Comparison of ENCODE assay signal across 26 mouse cellular contexts in genomic region chr2:152069941-152070340, GRCm38 (mm10). TPM values are rescaled to one million over a fixed set of nuclear protein-coding genes. Genes with fewer than 3 reads are reported as not detected.
DNase-seq lines count a peak whose midpoint lies in the region; ATAC-seq lines count a peak whose summit lies in the region.
"Had no signal": no experiment of that assay in that cellular context is flagged by ENCODE, and none has a peak within 500 bp of the region (broad histone marks: within the 10 kb centered on the region; RNA-seq: fewer than 3 reads in every experiment).

No protein-coding gene starts in this region.

- H3K27me3 ChIP-seq in forebrain, embryonic 12.5 days, result 0 out of 2 replicates have a peak, but pooled peaks cover 11% of the 10 kb centered on the region
- H3K27me3 ChIP-seq in hindbrain, embryonic 14.5 days (ENCODE audit: control insufficient read depth, insufficient read depth, low read length), result no peaks in the 10 kb centered on the region
- no peaks in the 10 kb centered on the region for H3K27me3 ChIP-seq in neural tube, embryonic 13.5 days

- peak overlapping the region; percentile 94 for H3K27ac ChIP-seq in forebrain, embryonic 12.5 days
- H3K27ac ChIP-seq in hindbrain, embryonic 14.5 days, result peak overlapping the region; percentile 76; the same call in 1 of the 2 replicates
- H3K27ac ChIP-seq in neural tube, embryonic 13.5 days (replicated peaks), result peak overlapping the region; percentile 86
- H3K27ac ChIP-seq: embryonic facial prominence, embryonic 12.5 days; gastrocnemius, adult 2 months; limb, embryonic 13.5 days had no signal

- H3K36me3 ChIP-seq in forebrain, embryonic 12.5 days (replicated peaks), result no peaks in the 10 kb centered on the region
- H3K36me3 ChIP-seq in hindbrain, embryonic 14.5 days (replicated peaks; ENCODE audit: control insufficient read depth, insufficient read depth), result no peaks in the 10 kb centered on the region
- H3K36me3 ChIP-seq in neural tube, embryonic 13.5 days, result no peaks in the 10 kb centered on the region
- H3K36me3 ChIP-seq: embryonic facial prominence, embryonic 12.5 days; limb, embryonic 13.5 days had no signal

- H3K9ac ChIP-seq in forebrain, embryonic 12.5 days, result no peak overlapping the region
- H3K9ac ChIP-seq in hindbrain, embryonic 14.5 days, result no peak overlapping the region; the same call in 1 of the 2 replicates
- 0 out of 2 replicates have a peak overlapping the region, but pooled peaks have one; percentile 55 for H3K9ac ChIP-seq in neural tube, embryonic 13.5 days
- H3K9ac ChIP-seq: embryonic facial prominence, embryonic 12.5 days; limb, embryonic 13.5 days had no signal

- intact Hi-C loops in heart, postnatal 14 days (cut with DNase I), result no loop called here

- peak; percentile 15 for ATAC-seq in forebrain, embryonic 12.5 days (ENCODE audit: low FRiP score)
- no peak for ATAC-seq in hindbrain, embryonic 14.5 days (ENCODE audit: low FRiP score)
- peak; percentile 28; the same call in 1 of the 2 replicates for ATAC-seq in neural tube, embryonic 13.5 days (ENCODE audit: low read depth)
- ATAC-seq: inflammation-experienced regulatory T-cells, adult 6 months had no signal

- H3K4me3 ChIP-seq in forebrain, embryonic 12.5 days (replicated peaks), result no peak overlapping the region
- no peak overlapping the region for H3K4me3 ChIP-seq in hindbrain, embryonic 14.5 days (replicated peaks; ENCODE audit: low read length)
- H3K4me3 ChIP-seq in neural tube, embryonic 13.5 days, result no peak overlapping the region
- H3K4me3 ChIP-seq: embryonic facial prominence, embryonic 12.5 days; gastrocnemius, adult 2 months; limb, embryonic 13.5 days had no signal

- H3K4me2 ChIP-seq in forebrain, embryonic 12.5 days, result peak overlapping the region; percentile 21; the same call in 1 of the 2 replicates
- H3K4me2 ChIP-seq in hindbrain, embryonic 14.5 days (replicated peaks), result no peak overlapping the region
- no peak overlapping the region for H3K4me2 ChIP-seq in neural tube, embryonic 13.5 days
- H3K4me2 ChIP-seq: embryonic facial prominence, embryonic 12.5 days; limb, embryonic 13.5 days had no signal

- WGBS in forebrain, embryonic 12.5 days, result 70% methylated on average over 2 of the region's 2 CpGs
- WGBS in hindbrain, embryonic 14.5 days, result 69% methylated on average over 2 of the region's 2 CpGs
- WGBS in neural tube, embryonic 13.5 days, result 55% methylated on average over 2 of the region's 2 CpGs

- H3K9me3 ChIP-seq in forebrain, embryonic 12.5 days, result no peaks in the 10 kb centered on the region; the same call in 1 of the 2 replicates
- H3K9me3 ChIP-seq in hindbrain, embryonic 14.5 days (ENCODE audit: control insufficient read depth, low read length), result no peaks in the 10 kb centered on the region
- H3K9me3 ChIP-seq in neural tube, embryonic 13.5 days, result no peaks in the 10 kb centered on the region
- H3K9me3 ChIP-seq: embryonic facial prominence, embryonic 12.5 days; limb, embryonic 13.5 days had no signal

- peaks cover 18% of the 10 kb centered on the region for H3K4me1 ChIP-seq in forebrain, embryonic 12.5 days
- peaks cover 14% of the 10 kb centered on the region; the same call in 1 of the 2 replicates for H3K4me1 ChIP-seq in hindbrain, embryonic 14.5 days (replicated peaks; ENCODE audit: control insufficient read depth, insufficient read depth, low read length)
- peaks cover 16% of the 10 kb centered on the region for H3K4me1 ChIP-seq in neural tube, embryonic 13.5 days (replicated peaks)
- H3K4me1 ChIP-seq: embryonic facial prominence, embryonic 12.5 days; limb, embryonic 13.5 days had no signal

- DNase-seq in heart, adult 11 months, result peak; percentile 83
- no peak for DNase-seq in heart, postnatal 14 days
- DNase-seq in hindbrain, embryonic 14.5 days (ENCODE audit: low spot score), result no peak
- DNase-seq in adrenal gland, postnatal 4 days (ENCODE audit: low spot score in 2 of 2), result no peak
- DNase-seq in T-cell, adult 2 months (ENCODE audit: low spot score), result no peak
- no peak for DNase-seq in layer of hippocampus, adult 9-10 months (ENCODE audit: low spot score)
- DNase-seq: adrenal gland, postnatal 10 days; cerebellum, adult 2 months; gastrocnemius, adult 2 months; kidney, adult 8-10 months; kidney, postnatal 25 days; lung, postnatal 10 days; retina, postnatal 1 day; right cerebral cortex, postnatal 4 days; thymus, postnatal 25 days had no signal

RNA-seq across cellular contexts. Expression of gene Scrt2, which starts 11.4 kb away (rescaled TPM):
- total RNA-seq in heart, postnatal 14 days (2021), result not detected
- polyA plus RNA-seq in forebrain, embryonic 12.5 days (2016; fragmentation: Nextera tagmentation; extraction: Ambion mirVana), result 15.3 and 15.6 TPM in 2 replicates
- polyA plus RNA-seq in hindbrain, embryonic 14.5 days (2014; fragmentation: Nextera tagmentation; extraction: Ambion mirVana), result 10.9 and 13.6 TPM in 2 replicates
- 30.0 and 30.2 TPM in 2 replicates for polyA plus RNA-seq in neural tube, embryonic 13.5 days (2015; fragmentation: Nextera tagmentation; extraction: Ambion mirVana)
- total RNA-seq in adrenal gland, postnatal 4 days (2021), result under 1 TPM; 0.53 to 0.59 TPM
- total RNA-seq: CH12.LX; gastrocnemius, adult 2 months; heart, adult 8-10 months; megakaryocyte-erythroid progenitor cell, adult 5-6 weeks; neutrophil, adult 5-6 weeks had no signal
- polyA plus RNA-seq: heart, postnatal 0 days; inflammation-experienced regulatory T-cells, adult 6 months; limb, embryonic 13.5 days; liver, embryonic 16.5 days had no signal

RNA-seq across cellular contexts. Expression of gene Srxn1, which starts 35.4 kb away (rescaled TPM):
- 10 to 100 TPM in 1 of 2 experiments, 1 to 10 TPM in 1; 9.8 to 11.9 TPM for total RNA-seq in heart, postnatal 14 days (2021)
- polyA plus RNA-seq in forebrain, embryonic 12.5 days (2016; fragmentation: Nextera tagmentation; extraction: Ambion mirVana), result 12.0 and 12.9 TPM in 2 replicates
- 22.5 and 26.2 TPM in 2 replicates for polyA plus RNA-seq in hindbrain, embryonic 14.5 days (2014; fragmentation: Nextera tagmentation; extraction: Ambion mirVana)
- 19.0 TPM in 2 replicates for polyA plus RNA-seq in neural tube, embryonic 13.5 days (2015; fragmentation: Nextera tagmentation; extraction: Ambion mirVana)
- total RNA-seq in adrenal gland, postnatal 4 days (2021), result 10 to 100 TPM; 47.2 to 58.2 TPM
- total RNA-seq: CH12.LX had no signal
